Mouse (Mus musculus): ENCODE data around the gene Rpn1. TPM values are rescaled to one million over a fixed set of nuclear protein-coding genes. Genes with fewer than 3 reads are reported as not detected.

The Rpn1 gene
- total RNA-seq, 1 experiment from 2014 or later = 155 TPM

DNA sequence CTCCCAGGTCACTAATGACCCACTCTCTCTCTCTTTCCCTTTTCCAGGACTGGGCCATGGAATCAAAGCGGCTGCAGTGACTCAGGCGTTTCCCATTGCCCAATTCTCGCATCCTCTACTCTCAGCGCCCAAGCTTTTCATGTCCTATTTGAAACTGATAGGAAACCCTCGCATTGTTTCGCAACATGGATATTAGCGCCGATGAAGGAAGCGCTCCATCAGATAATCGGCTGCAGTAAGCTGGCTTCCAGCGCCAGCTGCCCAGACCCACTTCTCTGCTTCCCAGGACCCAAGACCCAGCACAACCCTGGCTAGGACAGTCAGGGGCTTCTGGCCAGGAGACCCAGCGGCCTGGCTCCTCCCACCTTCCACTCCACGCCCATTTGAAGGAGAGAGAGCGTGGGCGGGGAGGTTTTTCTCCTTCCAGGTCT, 51.9 kb downstream of the Rpn1 start:
- ATAC-seq (replicated peaks in 1 of 2; ENCODE audit: insufficient read depth in 1 of 2, low FRiP score in 2 of 2, low TSS enrichment in 1 of 2, low read depth in 1 of 2, poor library complexity in 2 of 2, severe bottlenecking in 2 of 2) = peak in 1 of 2 experiments; percentile 12; a peak in 1 of 4 replicates

DNA sequence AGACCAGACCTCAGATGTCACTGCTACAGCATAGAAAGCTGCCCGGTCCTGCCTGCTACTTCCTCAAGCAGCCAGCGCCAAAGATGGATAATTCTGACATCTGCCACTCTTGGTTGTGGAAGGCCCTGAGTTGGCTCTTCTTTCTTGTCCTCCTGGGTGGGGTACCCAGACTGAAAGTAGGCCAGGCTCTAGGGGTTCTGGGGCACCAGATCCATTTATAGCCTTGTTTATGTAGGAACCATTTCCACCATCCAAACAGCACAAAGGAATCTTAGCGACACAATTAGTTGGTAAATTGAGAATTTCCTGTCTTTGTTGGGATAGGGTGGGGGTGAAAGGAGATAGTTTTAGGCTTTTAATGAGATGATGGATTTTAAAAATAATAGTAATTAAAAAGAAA, 54.2 kb downstream of the Rpn1 start:
- ATAC-seq (replicated peaks in 1 of 2; ENCODE audit: insufficient read depth in 1 of 2, low FRiP score in 2 of 2, low TSS enrichment in 1 of 2, low read depth in 1 of 2, poor library complexity in 2 of 2, severe bottlenecking in 2 of 2) = no peak

DNA sequence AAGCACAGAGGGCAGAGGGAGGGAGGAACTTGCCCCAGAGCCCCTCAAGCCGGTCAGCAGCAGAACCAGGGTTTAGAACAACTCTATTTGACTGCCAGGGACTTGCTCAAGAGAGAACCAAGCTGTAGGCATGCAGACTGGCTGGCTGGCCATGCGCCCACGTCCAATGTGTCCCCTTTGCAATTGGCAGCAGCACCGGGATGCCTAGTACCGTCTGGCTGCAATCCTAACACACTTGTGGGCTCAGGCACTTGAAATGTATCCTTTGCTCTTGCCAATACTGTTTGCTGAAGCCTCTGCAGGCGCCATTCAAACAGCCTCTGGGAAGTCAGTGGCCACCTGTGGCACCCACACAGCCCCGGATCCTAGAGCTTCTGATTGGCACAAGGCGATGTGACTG, 56.0 kb downstream of the Rpn1 start:
- ATAC-seq (replicated peaks in 1 of 2; ENCODE audit: insufficient read depth in 1 of 2, low FRiP score in 2 of 2, low TSS enrichment in 1 of 2, low read depth in 1 of 2, poor library complexity in 2 of 2, severe bottlenecking in 2 of 2) = no peak

DNA sequence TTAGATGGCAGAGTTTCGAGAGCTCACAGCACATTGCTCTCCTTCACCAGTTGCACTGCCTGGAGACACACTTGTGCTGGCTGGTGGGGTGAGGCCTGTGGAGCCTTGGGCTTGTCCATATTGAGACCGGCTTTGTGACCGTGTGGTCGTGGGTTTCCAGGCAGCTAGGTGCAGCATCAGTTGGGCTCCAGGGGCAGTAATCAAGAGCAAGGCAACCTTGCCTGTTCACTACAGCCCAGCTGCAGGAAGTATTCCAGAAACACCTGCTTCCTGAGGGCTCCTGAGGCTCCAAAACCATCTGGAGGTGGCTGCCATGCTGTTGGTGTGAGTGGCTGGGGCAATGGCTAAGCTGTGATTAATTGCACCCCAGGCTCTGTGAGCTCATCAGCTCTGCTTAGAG, 61.5 kb downstream of the Rpn1 start:
- peak in 1 of 2 experiments; percentile 31; a peak in 1 of 4 replicates for ATAC-seq (replicated peaks in 1 of 2; ENCODE audit: insufficient read depth in 1 of 2, low FRiP score in 2 of 2, low TSS enrichment in 1 of 2, low read depth in 1 of 2, poor library complexity in 2 of 2, severe bottlenecking in 2 of 2)

DNA sequence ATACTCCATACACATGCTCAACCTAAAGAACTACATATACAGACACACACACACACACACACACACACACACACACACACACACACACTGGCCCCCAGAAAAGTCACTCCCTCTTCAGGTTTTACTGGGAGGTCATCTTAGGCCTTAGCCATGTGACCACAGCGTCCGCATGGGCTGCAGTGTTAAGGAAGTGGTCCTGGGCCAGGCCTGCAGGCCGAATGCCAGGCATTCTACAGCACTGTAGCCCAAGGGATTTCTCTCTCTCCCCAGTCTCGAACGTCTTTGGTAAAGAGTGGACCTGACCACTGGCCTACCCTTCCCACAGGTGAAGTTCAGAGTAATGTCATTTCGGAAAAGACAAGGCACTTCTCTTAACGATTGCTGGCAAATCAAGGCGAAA, 62.3 kb downstream of the Rpn1 start:
- no peak for ATAC-seq (replicated peaks in 1 of 2; ENCODE audit: insufficient read depth in 1 of 2, low FRiP score in 2 of 2, low TSS enrichment in 1 of 2, low read depth in 1 of 2, poor library complexity in 2 of 2, severe bottlenecking in 2 of 2)

DNA sequence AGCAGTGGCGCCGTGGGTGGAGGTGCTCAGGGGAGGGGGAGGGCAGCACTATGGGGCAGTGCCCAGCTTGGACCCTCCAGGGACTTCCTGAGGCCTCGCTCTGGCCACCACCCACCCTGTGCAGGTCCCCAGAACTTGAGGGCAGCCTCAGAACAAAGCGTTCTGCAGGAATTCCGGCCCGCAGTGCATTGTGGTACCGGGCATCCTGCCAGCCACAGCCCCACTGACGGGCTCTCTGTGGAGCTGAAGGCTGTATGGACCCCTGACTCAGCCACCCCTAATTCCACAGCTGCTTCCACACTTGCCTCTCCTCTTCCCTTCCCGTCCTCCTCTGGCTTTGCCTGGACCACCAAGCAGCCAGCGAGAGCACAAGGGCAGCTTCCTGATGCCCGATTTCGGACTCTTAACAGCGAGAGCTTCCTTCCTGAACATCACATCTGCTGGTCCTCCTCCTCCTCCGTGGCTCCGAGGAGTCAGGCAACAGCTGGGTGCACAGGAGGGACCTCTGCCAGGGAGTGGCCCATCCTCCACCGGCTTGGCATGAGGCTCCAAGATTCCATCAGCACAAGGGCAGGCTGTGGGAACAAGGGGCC, 63.2 kb downstream of the Rpn1 start:
- peak; percentile 24 to 34; a peak in 2 of 4 replicates for ATAC-seq (replicated peaks in 1 of 2; ENCODE audit: insufficient read depth in 1 of 2, low FRiP score in 2 of 2, low TSS enrichment in 1 of 2, low read depth in 1 of 2, poor library complexity in 2 of 2, severe bottlenecking in 2 of 2)

DNA sequence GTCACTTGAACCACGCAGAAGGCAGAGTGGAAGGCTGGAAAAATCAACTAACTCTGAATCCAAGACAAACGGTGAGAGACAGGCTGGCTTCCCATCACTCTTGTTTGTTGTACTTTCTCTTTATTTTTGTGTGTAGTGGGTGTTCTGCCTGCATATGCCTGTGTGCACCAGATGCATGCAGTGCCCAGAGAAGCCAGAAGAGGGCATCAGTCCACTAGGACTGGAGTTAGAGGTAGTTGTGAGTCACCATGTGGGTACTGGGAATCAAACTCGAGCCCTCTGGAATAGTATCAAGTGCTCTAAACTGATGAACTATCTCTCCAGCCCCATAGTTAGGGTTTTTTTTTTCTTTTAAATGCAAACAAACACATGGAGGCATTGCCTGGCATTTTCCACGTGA, 67.1 kb downstream of the Rpn1 start:
- no peak for ATAC-seq (replicated peaks in 1 of 2; ENCODE audit: insufficient read depth in 1 of 2, low FRiP score in 2 of 2, low TSS enrichment in 1 of 2, low read depth in 1 of 2, poor library complexity in 2 of 2, severe bottlenecking in 2 of 2)

DNA sequence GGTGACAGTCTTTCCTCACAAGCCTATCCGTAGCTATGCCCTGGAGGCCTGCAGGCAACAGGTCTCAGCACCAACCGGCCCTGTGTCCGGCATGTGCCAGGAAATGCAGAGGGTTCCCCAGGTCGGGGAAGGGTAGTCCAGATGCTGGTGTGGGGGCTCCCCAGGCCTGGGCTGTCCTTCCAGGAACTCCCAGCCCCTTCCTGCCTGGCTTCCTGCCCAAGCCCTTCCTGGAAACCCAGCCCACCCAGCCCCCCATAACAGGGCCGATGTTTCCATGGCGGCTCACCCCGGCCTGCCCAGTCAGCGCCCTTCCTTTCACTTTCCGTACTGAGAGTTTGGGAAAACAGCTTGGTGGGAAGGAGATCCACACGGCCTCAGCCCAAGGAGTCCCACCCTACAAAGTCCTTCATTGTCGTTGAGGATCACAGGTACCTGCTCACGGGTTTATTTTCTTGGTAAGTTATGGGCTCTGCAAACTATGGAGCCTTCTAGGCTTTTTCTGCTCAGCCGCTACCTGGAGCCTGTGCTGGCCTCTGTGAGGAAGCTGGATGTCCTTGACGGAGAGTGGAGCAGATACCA, 67.9 kb downstream of the Rpn1 start:
- no peak for ATAC-seq (replicated peaks in 1 of 2; ENCODE audit: insufficient read depth in 1 of 2, low FRiP score in 2 of 2, low TSS enrichment in 1 of 2, low read depth in 1 of 2, poor library complexity in 2 of 2, severe bottlenecking in 2 of 2)

DNA sequence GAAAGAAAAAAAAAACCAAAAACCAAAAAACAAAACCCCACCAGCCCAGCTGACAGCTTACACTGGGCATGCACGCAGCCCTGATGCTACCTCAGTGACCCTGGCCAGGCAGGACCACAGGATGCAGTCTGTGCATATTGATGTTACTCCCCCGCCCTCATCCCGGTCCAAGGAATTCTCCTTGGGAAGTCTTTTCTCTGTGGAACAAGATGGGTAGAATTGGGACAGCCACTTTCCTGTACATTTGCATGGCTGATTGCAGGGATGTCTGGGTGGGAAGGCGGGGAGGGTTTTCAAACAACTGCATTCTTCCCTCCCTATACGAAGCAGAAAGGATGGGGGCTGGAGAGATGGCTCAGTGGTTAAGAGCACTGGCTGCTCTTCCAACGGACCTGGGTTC, 68.7 kb downstream of the Rpn1 start:
- no peak for ATAC-seq (replicated peaks in 1 of 2; ENCODE audit: insufficient read depth in 1 of 2, low FRiP score in 2 of 2, low TSS enrichment in 1 of 2, low read depth in 1 of 2, poor library complexity in 2 of 2, severe bottlenecking in 2 of 2)

Other genes with a start within 250 kb of the Rpn1 start
- gene Gm45140, start 248.7 kb upstream of the Rpn1 start, total RNA-seq (2017) = 18.1 and 24.7 TPM in 2 replicates
- gene Isy1, start 245.7 kb upstream of the Rpn1 start, total RNA-seq (2017) = 131 and 197 TPM in 2 replicates
- 1,326 and 1,457 TPM in 2 replicates for gene Cnbp, start 233.4 kb upstream of the Rpn1 start, total RNA-seq (2017)
- gene Copg1, start 196.7 kb upstream of the Rpn1 start, total RNA-seq (2017) = 70.8 and 72.2 TPM in 2 replicates
- 31.2 and 75.3 TPM in 2 replicates for gene Hmces, start 170.5 kb upstream of the Rpn1 start, total RNA-seq (2017)
- 0.45 and 3.4 TPM in 2 replicates for gene H1fx, start 102.8 kb upstream of the Rpn1 start, total RNA-seq (2017)
- gene Rab7, start 39.2 kb upstream of the Rpn1 start, total RNA-seq (2017) = 73.6 and 77.2 TPM in 2 replicates
- 28.7 and 28.9 TPM in 2 replicates for gene Gata2, start 109.4 kb downstream of the Rpn1 start, total RNA-seq (2017)
- gene Dnajb8, start 137.8 kb downstream of the Rpn1 start, total RNA-seq (2017) = not detected in 2 replicates